Mouse (Mus musculus) gastrocnemius, postnatal 14 days (tissue): ENCODE measurements around the gene Apc2. TPM values are rescaled to one million over a fixed set of nuclear protein-coding genes. Genes with fewer than 3 reads are reported as not detected.

Source experiments
- DNase-seq: peaks from one replicate; pipeline ENCODE4 v3.0.0; 2021; ENCODE audit warnings: mixed read lengths
- intact Hi-C: fragments of 180-260 bp; cut with DNase I; formaldehyde crosslinking; loops from one replicate; pipeline ENCODE4 v1.15.1; 2025; ENCODE audit warnings: low total_unique reads
- total RNA-seq, 2 experiments: library from RNA; stranded (reverse); gene quantifications; 2 replicates each; pipeline ENCODE4 v1.2.3; 2021

Gene Apc2
- total RNA-seq, 2 experiments from 2014 or later = 0.93 to 1.2 TPM

- intact Hi-C loops = no loop called here
- DNase-seq = peak; percentile 48
Measured at GRCm38 (mm10) chr10:80313627-80314201, 17.9 kb downstream of the Apc2 start.

- intact Hi-C loops = no loop called here
- no peak for DNase-seq
Measured at GRCm38 (mm10) chr10:80314494-80315001, 18.8 kb downstream of the Apc2 start.

- intact Hi-C loops = no loop called here
- DNase-seq = no peak
Measured at GRCm38 (mm10) chr10:80315315-80315714, 19.5 kb downstream of the Apc2 start.

GRCm38 (mm10) chr10:80316359-80316781 is 20.6 kb downstream of the Apc2 start:
- intact Hi-C loops = no loop called here
- DNase-seq = no peak

GRCm38 (mm10) chr10:80317011-80317410 is 21.2 kb downstream of the Apc2 start:
- no peak for DNase-seq
- intact Hi-C loops = no loop called here

- intact Hi-C loops = no loop called here
- DNase-seq = peak; percentile 93
Measured at GRCm38 (mm10) chr10:80320340-80320760, 24.6 kb downstream of the Apc2 start, which contains the start of gene 2310011J03Rik. 2310011J03Rik (minus strand) TSS chr10:80320537.

GRCm38 (mm10) chr10:80321014-80321669 is 25.4 kb downstream of the Apc2 start:
- intact Hi-C loops = no loop called here
- DNase-seq = no peak

- intact Hi-C loops = no loop called here
- no peak for DNase-seq
Measured at GRCm38 (mm10) chr10:80321670-80322581, 26.1 kb downstream of the Apc2 start.

GRCm38 (mm10) chr10:80322811-80323211 is 27.0 kb downstream of the Apc2 start:
- intact Hi-C loops = no loop called here
- DNase-seq = no peak

- peak; percentile 73 for DNase-seq
- intact Hi-C loops = no loop called here
Measured at GRCm38 (mm10) chr10:80323261-80324119, 27.7 kb downstream of the Apc2 start.

- intact Hi-C loops = no loop called here
- DNase-seq = no peak
Measured at GRCm38 (mm10) chr10:80324120-80325037, 28.6 kb downstream of the Apc2 start.

- intact Hi-C loops = no loop called here
- DNase-seq = no peak
Measured at GRCm38 (mm10) chr10:80325045-80325444, 29.3 kb downstream of the Apc2 start.

GRCm38 (mm10) chr10:80329273-80330081 is 33.7 kb downstream of the Apc2 start, which contains the start of the genes Pcsk4 and Reep6:
Pcsk4 (minus strand) TSS chr10:80329498.
Reep6 (plus strand) TSS chr10:80329953.
- intact Hi-C loops = no loop called here

GRCm38 (mm10) chr10:80330084-80330483 is 34.3 kb downstream of the Apc2 start:
- intact Hi-C loops = no loop called here
- DNase-seq = no peak

More at GRCm38 (mm10) chr10:80329273-80330081, 33.7 kb downstream of the Apc2 start, which contains the start of the genes Pcsk4 and Reep6:
- peak; percentile 96 for DNase-seq

- no peak for DNase-seq
- intact Hi-C loops = no loop called here
Measured at GRCm38 (mm10) chr10:80330888-80331287, 35.1 kb downstream of the Apc2 start.

- intact Hi-C loops = no loop called here
- no peak for DNase-seq
Measured at GRCm38 (mm10) chr10:80331636-80332524, 36.1 kb downstream of the Apc2 start.
